Mouse (Mus musculus) adrenal gland, adult 2 months (tissue): ENCODE results near the gene Nphs2. TPM values are rescaled to one million over a fixed set of nuclear protein-coding genes. Genes with fewer than 3 reads are reported as not detected.
"Not testable (repeated sequence)": the region's sequence is repeated elsewhere in the genome, so short reads cannot be mapped to it uniquely, and the experiment has no call there.

Source experiments
- DNase-seq: peaks from one replicate; pipeline ENCODE4 v3.0.0; 2021
- long read RNA-seq: library from polyadenylated mRNA; stranded (forward); transcript quantifications from one replicate; pipeline ENCODE4 v2.0.0, GENCODE M21; 2021
- polyA plus RNA-seq: library from polyadenylated mRNA; depleted of rRNA; stranded (reverse); fragments of >200 nt; gene quantifications from 2 replicates; pipeline ENCODE4 v1.2.3, GENCODE M21; 2012; rRNA removed
- total RNA-seq, 2 experiments: library from RNA; stranded (reverse); gene quantifications; 2 replicates each; pipeline ENCODE4 v1.2.3; 2021

The Nphs2 gene
- total RNA-seq (not detected), polyA plus RNA-seq (0.03 and 0.12 TPM in 2 replicates)
- long read RNA-seq, result 0 reads

- peak; percentile 2 for DNase-seq
Observed at GRCm38 (mm10) chr1:156310630-156311029, at the start of gene Nphs2. Gene Nphs2 (plus strand): TSS chr1:156310727.

- peak; percentile 52 for DNase-seq
Observed at GRCm38 (mm10) chr1:156263352-156263751, 47.2 kb upstream of the Nphs2 start.

GRCm38 (mm10) chr1:156263946-156264345 is 46.6 kb upstream of the Nphs2 start:
- DNase-seq, result peak; percentile 17

GRCm38 (mm10) chr1:156268546-156268945 is 42.0 kb upstream of the Nphs2 start:
- DNase-seq, result not testable (repeated sequence)

GRCm38 (mm10) chr1:156270471-156270870 is 40.1 kb upstream of the Nphs2 start:
- DNase-seq, result no peak

- no peak for DNase-seq
Observed at GRCm38 (mm10) chr1:156271654-156272053, 38.9 kb upstream of the Nphs2 start.

- DNase-seq, result no peak
Observed at GRCm38 (mm10) chr1:156273647-156274046, 36.9 kb upstream of the Nphs2 start.

GRCm38 (mm10) chr1:156280131-156280530 is 30.4 kb upstream of the Nphs2 start:
- no peak for DNase-seq

GRCm38 (mm10) chr1:156284207-156284606 is 26.3 kb upstream of the Nphs2 start:
- no peak for DNase-seq

- DNase-seq, result no peak
Observed at GRCm38 (mm10) chr1:156284851-156285540, 25.5 kb upstream of the Nphs2 start.

GRCm38 (mm10) chr1:156285541-156285896 is 25.0 kb upstream of the Nphs2 start:
- DNase-seq, result no peak

GRCm38 (mm10) chr1:156288556-156289221 is 21.8 kb upstream of the Nphs2 start:
- DNase-seq, result no peak

- not testable (repeated sequence) for DNase-seq
Observed at GRCm38 (mm10) chr1:156289222-156289587, 21.3 kb upstream of the Nphs2 start.

GRCm38 (mm10) chr1:156290016-156290415 is 20.5 kb upstream of the Nphs2 start:
- no peak for DNase-seq

GRCm38 (mm10) chr1:156302911-156303749 is 7.4 kb upstream of the Nphs2 start, which contains the start of gene Tdrd5:
Gene Tdrd5 (minus strand): TSS chr1:156303664.
- DNase-seq, result peak; percentile 14

- no peak for DNase-seq
Observed at GRCm38 (mm10) chr1:156308595-156308994, 1.9 kb upstream of the Nphs2 start.

GRCm38 (mm10) chr1:156323126-156323525 is 12.6 kb downstream of the Nphs2 start:
- DNase-seq, result no peak

GRCm38 (mm10) chr1:156340847-156341246 is 30.3 kb downstream of the Nphs2 start:
- DNase-seq, result peak; percentile 20

GRCm38 (mm10) chr1:156344433-156344832 is 33.9 kb downstream of the Nphs2 start:
- DNase-seq, result no peak

- DNase-seq, result no peak
Observed at GRCm38 (mm10) chr1:156345633-156346032, 35.1 kb downstream of the Nphs2 start.

- no peak for DNase-seq
Observed at GRCm38 (mm10) chr1:156349031-156349430, 38.5 kb downstream of the Nphs2 start.

- DNase-seq, result no peak
Observed at GRCm38 (mm10) chr1:156350441-156350840, 39.9 kb downstream of the Nphs2 start.

- no peak for DNase-seq
Observed at GRCm38 (mm10) chr1:156352466-156352865, 41.9 kb downstream of the Nphs2 start.
